Mouse (Mus musculus): Measurements from ENCODE around the gene Lax1. TPM values are rescaled to one million over a fixed set of nuclear protein-coding genes. Genes with fewer than 3 reads are reported as not detected.

Gene Lax1
- 53.1 TPM for total RNA-seq (2023)

GRCm38 (mm10) chr1:133689897-133690296 is at the start of gene Lax1:
Gene Lax1, minus strand, starts transcription at chr1:133690108.

GRCm38 (mm10) chr1:133661203-133661933 is 28.5 kb downstream of the Lax1 start, which contains the start of gene Gm38394:
Gene Gm38394, minus strand, starts transcription at chr1:133661318.

GRCm38 (mm10) chr1:133660466-133661202 is 29.3 kb downstream of the Lax1 start, which contains the start of gene Zbed6:
Gene Zbed6, minus strand, starts transcription at chr1:133660885.

Other genes with a start within 250 kb of the Lax1 start
- 175 TPM for gene Snrpe, start 79.8 kb downstream of the Lax1 start, total RNA-seq (2023)
- gene Zbed6, start 29.2 kb downstream of the Lax1 start, total RNA-seq (2023) = 22.2 TPM
- 41.0 TPM for gene Gm38394, start 28.8 kb downstream of the Lax1 start, total RNA-seq (2023)
- 3.6 TPM for gene Atp2b4, start 110.9 kb upstream of the Lax1 start, total RNA-seq (2023)
- gene Optc, start 217.9 kb upstream of the Lax1 start, total RNA-seq (2023) = not detected
- not detected for gene Prelp, start 231.3 kb upstream of the Lax1 start, total RNA-seq (2023)

Measured in CD8-positive naive resting alpha-beta T cell, adult 57 days (primary cell).